In genomic region chr1:75561898-75562238, GRCm38 (mm10) we compare ENCODE assay signal across 22 mouse cellular contexts. TPM values are rescaled to one million over a fixed set of nuclear protein-coding genes. Genes with fewer than 3 reads are reported as not detected.
DNase-seq lines count a peak whose midpoint lies in the region; ATAC-seq and TF ChIP-seq lines count a peak whose summit lies in the region.
"Had no signal": no experiment of that assay in that cellular context is flagged by ENCODE, and none has a peak within 500 bp of the region (broad histone marks: within the 10 kb centered on the region; RNA-seq: fewer than 3 reads in every experiment).

No protein-coding gene starts in this region.

- H3K27ac ChIP-seq in heart, adult 2 months: no peak overlapping the region
- peak overlapping the region; percentile 2; the same call in 1 of the 2 replicates for H3K27ac ChIP-seq in hindbrain, embryonic 14.5 days
- H3K27ac ChIP-seq in hindbrain, embryonic 12.5 days: no peak overlapping the region
- H3K27ac ChIP-seq in midbrain, embryonic 14.5 days (replicated peaks; ENCODE audit: low read depth, low read length): 0 out of 2 replicates have a peak overlapping the region, but pooled peaks have one; percentile 22
- H3K27ac ChIP-seq in midbrain, embryonic 10.5 days (replicated peaks): no peak overlapping the region
- peak overlapping the region; percentile 32; the same call in 1 of the 2 replicates for H3K27ac ChIP-seq in midbrain, postnatal 0 days (ENCODE audit: low read depth, low read length)
- H3K27ac ChIP-seq: embryonic facial prominence, embryonic 12.5 days; limb, embryonic 10.5 days; neural tube, embryonic 13.5 days had no signal

- peaks cover 4% of the 10 kb centered on the region; the same call in 1 of the 2 replicates for H3K9me3 ChIP-seq in hindbrain, embryonic 14.5 days (ENCODE audit: control insufficient read depth, low read length)
- 0 out of 2 replicates have a peak, but pooled peaks cover 4% of the 10 kb centered on the region for H3K9me3 ChIP-seq in hindbrain, embryonic 12.5 days (replicated peaks)
- peaks cover 4% of the 10 kb centered on the region; the same call in 1 of the 2 replicates for H3K9me3 ChIP-seq in midbrain, embryonic 14.5 days (ENCODE audit: control insufficient read depth, low read length)
- H3K9me3 ChIP-seq in midbrain, embryonic 10.5 days (replicated peaks): no peaks in the 10 kb centered on the region; the same call in 1 of the 2 replicates
- H3K9me3 ChIP-seq in midbrain, postnatal 0 days (ENCODE audit: low read length): no peaks in the 10 kb centered on the region
- H3K9me3 ChIP-seq: limb, embryonic 10.5 days had no signal

- H3K79me2 ChIP-seq in heart, adult 2 months (replicated peaks; ENCODE audit: control insufficient read depth, insufficient read depth, low read length): no peaks in the 10 kb centered on the region

- H3K4me1 ChIP-seq in heart, adult 2 months (ENCODE audit: control insufficient read depth, insufficient read depth, low read length): peaks cover 6% of the 10 kb centered on the region
- H3K4me1 ChIP-seq in hindbrain, embryonic 14.5 days (replicated peaks; ENCODE audit: control insufficient read depth, insufficient read depth, low read length): 0 out of 2 replicates have a peak, but pooled peaks cover 4% of the 10 kb centered on the region
- H3K4me1 ChIP-seq in hindbrain, embryonic 12.5 days: peaks cover 15% of the 10 kb centered on the region
- peaks cover 6% of the 10 kb centered on the region for H3K4me1 ChIP-seq in midbrain, embryonic 14.5 days (ENCODE audit: control insufficient read depth, insufficient read depth, low read length)
- peaks cover 19% of the 10 kb centered on the region for H3K4me1 ChIP-seq in midbrain, embryonic 10.5 days
- H3K4me1 ChIP-seq in midbrain, postnatal 0 days (ENCODE audit: insufficient read depth, low read length): peaks cover 6% of the 10 kb centered on the region

- no peak overlapping the region for H3K4me3 ChIP-seq in heart, adult 2 months
- H3K4me3 ChIP-seq in hindbrain, embryonic 14.5 days (replicated peaks; ENCODE audit: low read length): no peak overlapping the region
- no peak overlapping the region for H3K4me3 ChIP-seq in hindbrain, embryonic 12.5 days
- H3K4me3 ChIP-seq in midbrain, embryonic 14.5 days (replicated peaks; ENCODE audit: low read depth, low read length): no peak overlapping the region
- H3K4me3 ChIP-seq in midbrain, embryonic 10.5 days: no peak overlapping the region
- no peak overlapping the region for H3K4me3 ChIP-seq in midbrain, postnatal 0 days (ENCODE audit: low read depth, low read length)
- H3K4me3 ChIP-seq: embryonic facial prominence, embryonic 12.5 days; erythroblast, embryonic 14.5 days; limb, embryonic 10.5 days; neural tube, embryonic 13.5 days had no signal

- no peak for TF ChIP-seq EP300 in heart, adult 2 months (IDR thresholded peaks at IDR 0.05; ENCODE audit: insufficient read depth, low read depth, low read length)

- intact Hi-C loops in heart, adult 2 months (cut with DNase I): loop anchor here (5.0 kb wide), 1 partner anchor 35 kb away; no protein-coding TSS in a partner anchor

- peak; percentile 10; the same call in 1 of the 2 replicates for ATAC-seq in hindbrain, embryonic 14.5 days (ENCODE audit: low FRiP score)
- no peak for ATAC-seq in hindbrain, embryonic 12.5 days (ENCODE audit: low FRiP score)
- no peak for ATAC-seq in midbrain, embryonic 14.5 days (ENCODE audit: low FRiP score, low TSS enrichment)
- ATAC-seq in midbrain, postnatal 0 days (ENCODE audit: low FRiP score): no peak
- ATAC-seq: liver, postnatal 0 days had no signal

- WGBS in heart, adult 2 months: 32% methylated on average over 1 of the region's 1 CpGs
- 52% methylated on average over 1 of the region's 1 CpGs for WGBS in hindbrain, embryonic 14.5 days
- 75% methylated on average over 1 of the region's 1 CpGs for WGBS in hindbrain, embryonic 12.5 days
- WGBS in midbrain, embryonic 14.5 days: 62% methylated on average over 1 of the region's 1 CpGs
- WGBS in midbrain, embryonic 10.5 days: 78% methylated on average over 1 of the region's 1 CpGs
- 47% methylated on average over 1 of the region's 1 CpGs for WGBS in midbrain, postnatal 0 days

- no peak for DNase-seq in heart, adult 2 months
- no peak for DNase-seq in heart, adult 8-10 months (ENCODE audit: low spot score)
- no peak for DNase-seq in hindbrain, embryonic 14.5 days (ENCODE audit: low spot score)
- DNase-seq in midbrain, embryonic 14.5 days: peak; percentile 25
- DNase-seq in midbrain, embryonic 10.5 days (ENCODE audit: low spot score): no peak
- no peak for DNase-seq in midbrain, postnatal 0 days (ENCODE audit: low spot score)
- DNase-seq: gastrocnemius, postnatal 10 days; kidney, adult 11 months; liver, postnatal 0 days; lung, postnatal 10 days; spleen, adult 18-20 months; thymus, adult 18-20 months; thymus, postnatal 4 days had no signal

- no peak overlapping the region for H3K9ac ChIP-seq in heart, adult 2 months (ENCODE audit: low read depth, low read length)
- no peak overlapping the region for H3K9ac ChIP-seq in hindbrain, embryonic 14.5 days
- no peak overlapping the region for H3K9ac ChIP-seq in hindbrain, embryonic 12.5 days
- no peak overlapping the region for H3K9ac ChIP-seq in midbrain, embryonic 14.5 days (replicated peaks; ENCODE audit: low read length)
- H3K9ac ChIP-seq in midbrain, postnatal 0 days (replicated peaks; ENCODE audit: low read length, poor library complexity, severe bottlenecking): no peak overlapping the region
- H3K9ac ChIP-seq: embryonic facial prominence, embryonic 12.5 days; liver, postnatal 0 days; neural tube, embryonic 13.5 days had no signal

- TF ChIP-seq POLR2A in heart, adult 2 months (IDR thresholded peaks at IDR 0.05; ENCODE audit: insufficient read depth, low read depth, low read length): peak; percentile 10; the same call in 1 of the 2 replicates

- no peak overlapping the region for H3K4me2 ChIP-seq in hindbrain, embryonic 14.5 days (replicated peaks)
- H3K4me2 ChIP-seq in hindbrain, embryonic 12.5 days (replicated peaks): no peak overlapping the region
- H3K4me2 ChIP-seq in midbrain, embryonic 14.5 days (ENCODE audit: low read length): no peak overlapping the region
- H3K4me2 ChIP-seq in midbrain, postnatal 0 days (ENCODE audit: low read depth, low read length, poor library complexity, severe bottlenecking): no peak overlapping the region
- H3K4me2 ChIP-seq: embryonic facial prominence, embryonic 12.5 days; neural tube, embryonic 13.5 days had no signal

- H3K36me3 ChIP-seq in heart, adult 2 months (ENCODE audit: control insufficient read depth, insufficient read depth, low read length): no peaks in the 10 kb centered on the region
- peaks cover 19% of the 10 kb centered on the region for H3K36me3 ChIP-seq in hindbrain, embryonic 14.5 days (replicated peaks; ENCODE audit: control insufficient read depth, insufficient read depth)
- peaks cover 11% of the 10 kb centered on the region; the same call in 1 of the 2 replicates for H3K36me3 ChIP-seq in hindbrain, embryonic 12.5 days
- peaks cover 20% of the 10 kb centered on the region for H3K36me3 ChIP-seq in midbrain, embryonic 14.5 days (ENCODE audit: control insufficient read depth, insufficient read depth, low read length)
- H3K36me3 ChIP-seq in midbrain, embryonic 10.5 days: peaks cover 11% of the 10 kb centered on the region
- peaks cover 9% of the 10 kb centered on the region for H3K36me3 ChIP-seq in midbrain, postnatal 0 days (ENCODE audit: insufficient read depth, low read length)

- H3K27me3 ChIP-seq in heart, adult 2 months (ENCODE audit: control insufficient read depth, insufficient read depth, low read length): no peaks in the 10 kb centered on the region
- no peaks in the 10 kb centered on the region for H3K27me3 ChIP-seq in hindbrain, embryonic 14.5 days (ENCODE audit: control insufficient read depth, insufficient read depth, low read length)
- H3K27me3 ChIP-seq in hindbrain, embryonic 12.5 days: no peaks in the 10 kb centered on the region
- H3K27me3 ChIP-seq in midbrain, embryonic 14.5 days (ENCODE audit: control insufficient read depth, insufficient read depth, low read length): no peaks in the 10 kb centered on the region
- H3K27me3 ChIP-seq in midbrain, embryonic 10.5 days (ENCODE audit: low read depth, poor library complexity, severe bottlenecking): no peaks in the 10 kb centered on the region
- H3K27me3 ChIP-seq in midbrain, postnatal 0 days (ENCODE audit: insufficient read depth, low read length): no peaks in the 10 kb centered on the region
- H3K27me3 ChIP-seq: embryonic facial prominence, embryonic 12.5 days had no signal

- no peak for TF ChIP-seq CTCF in heart, adult 2 months (IDR thresholded peaks at IDR 0.05)
- TF ChIP-seq CTCF in midbrain, postnatal 0 days (IDR thresholded peaks at IDR 0.05): no peak; the same call in 1 of the 2 replicates

RNA-seq across cellular contexts. Expression of gene Slc4a3, which starts 15.8 kb away (rescaled TPM):
- 100 to 1,000 TPM; 241 to 300 TPM for total RNA-seq in heart, adult 2 months (2021)
- polyA plus RNA-seq in heart, adult 2 months (2012; rRNA removed): 182 and 222 TPM in 2 replicates
- 100 to 1,000 TPM; 221 to 344 (median 267) TPM for total RNA-seq in heart, adult 8-10 months (2022)
- polyA plus RNA-seq in hindbrain, embryonic 14.5 days (2014; fragmentation: Nextera tagmentation; extraction: Ambion mirVana): 43.0 and 50.1 TPM in 2 replicates
- 36.9 and 38.6 TPM in 2 replicates for polyA plus RNA-seq in hindbrain, embryonic 12.5 days (2016; fragmentation: Nextera tagmentation; extraction: Ambion mirVana)
- 31.5 and 41.0 TPM in 2 replicates for polyA plus RNA-seq in midbrain, embryonic 14.5 days (2014; fragmentation: Nextera tagmentation; extraction: Ambion mirVana)
- 13.2 and 16.7 TPM in 2 replicates for polyA plus RNA-seq in midbrain, embryonic 10.5 days (2016; fragmentation: Nextera tagmentation; extraction: Ambion mirVana)
- 172 and 179 TPM in 2 replicates for total RNA-seq in midbrain, postnatal 0 days (2014; rRNA removed)
- polyA plus RNA-seq in midbrain, postnatal 0 days (2015; fragmentation: Nextera tagmentation; extraction: Ambion mirVana): 108 and 111 TPM in 2 replicates
- total RNA-seq: megakaryocyte, adult 5-6 weeks; MEL had no signal
- polyA plus RNA-seq: erythroblast, embryonic 14.5 days had no signal

RNA-seq across cellular contexts. Expression of gene Stk11ip, which starts 40.5 kb away (rescaled TPM):
- 1 to 10 TPM; 7.3 to 7.7 TPM for total RNA-seq in heart, adult 2 months (2021)
- polyA plus RNA-seq in heart, adult 2 months (2012; rRNA removed): 12.9 and 19.8 TPM in 2 replicates
- 10 to 100 TPM in 3 of 4 experiments, 1 to 10 TPM in 1; 8.3 to 10.4 (median 10.3) TPM for total RNA-seq in heart, adult 8-10 months (2022)
- 14.0 and 17.9 TPM in 2 replicates for polyA plus RNA-seq in hindbrain, embryonic 14.5 days (2014; fragmentation: Nextera tagmentation; extraction: Ambion mirVana)
- polyA plus RNA-seq in hindbrain, embryonic 12.5 days (2016; fragmentation: Nextera tagmentation; extraction: Ambion mirVana): 25.7 and 29.3 TPM in 2 replicates
- 15.7 and 21.0 TPM in 2 replicates for polyA plus RNA-seq in midbrain, embryonic 14.5 days (2014; fragmentation: Nextera tagmentation; extraction: Ambion mirVana)
- 31.7 and 33.0 TPM in 2 replicates for polyA plus RNA-seq in midbrain, embryonic 10.5 days (2016; fragmentation: Nextera tagmentation; extraction: Ambion mirVana)
- 28.8 and 32.7 TPM in 2 replicates for total RNA-seq in midbrain, postnatal 0 days (2014; rRNA removed)
- polyA plus RNA-seq in midbrain, postnatal 0 days (2015; fragmentation: Nextera tagmentation; extraction: Ambion mirVana): 15.6 and 16.9 TPM in 2 replicates

RNA-seq across cellular contexts. Expression of gene Inha, which starts 55.0 kb away (rescaled TPM):
- 1 to 10 TPM; 4.1 to 4.3 TPM for total RNA-seq in heart, adult 2 months (2021)
- polyA plus RNA-seq in heart, adult 2 months (2012; rRNA removed): 17.0 and 20.4 TPM in 2 replicates
- total RNA-seq in heart, adult 8-10 months (2022): 1 to 10 TPM; 2.8 to 4.6 (median 3.9) TPM
- polyA plus RNA-seq in hindbrain, embryonic 14.5 days (2014; fragmentation: Nextera tagmentation; extraction: Ambion mirVana): 9.7 and 9.9 TPM in 2 replicates
- polyA plus RNA-seq in hindbrain, embryonic 12.5 days (2016; fragmentation: Nextera tagmentation; extraction: Ambion mirVana): 8.6 and 9.2 TPM in 2 replicates
- 9.3 and 16.8 TPM in 2 replicates for polyA plus RNA-seq in midbrain, embryonic 14.5 days (2014; fragmentation: Nextera tagmentation; extraction: Ambion mirVana)
- polyA plus RNA-seq in midbrain, embryonic 10.5 days (2016; fragmentation: Nextera tagmentation; extraction: Ambion mirVana): 1.7 and 2.7 TPM in 2 replicates
- 30.9 and 33.3 TPM in 2 replicates for total RNA-seq in midbrain, postnatal 0 days (2014; rRNA removed)
- 22.5 and 23.2 TPM in 2 replicates for polyA plus RNA-seq in midbrain, postnatal 0 days (2015; fragmentation: Nextera tagmentation; extraction: Ambion mirVana)
- total RNA-seq: CH12.LX; liver, adult 2 months; megakaryocyte, adult 5-6 weeks; MEL had no signal
- polyA plus RNA-seq: erythroblast, embryonic 14.5 days had no signal

RNA-seq across cellular contexts. Expression of gene Obsl1, which starts 55.6 kb away (rescaled TPM):
- 100 to 1,000 TPM; 117 to 131 TPM for total RNA-seq in heart, adult 2 months (2021)
- 87.8 and 119 TPM in 2 replicates for polyA plus RNA-seq in heart, adult 2 months (2012; rRNA removed)
- 100 to 1,000 TPM; 108 to 133 (median 122) TPM for total RNA-seq in heart, adult 8-10 months (2022)
- 22.6 and 25.9 TPM in 2 replicates for polyA plus RNA-seq in hindbrain, embryonic 14.5 days (2014; fragmentation: Nextera tagmentation; extraction: Ambion mirVana)
- 63.4 and 66.4 TPM in 2 replicates for polyA plus RNA-seq in hindbrain, embryonic 12.5 days (2016; fragmentation: Nextera tagmentation; extraction: Ambion mirVana)
- polyA plus RNA-seq in midbrain, embryonic 14.5 days (2014; fragmentation: Nextera tagmentation; extraction: Ambion mirVana): 22.0 and 24.1 TPM in 2 replicates
- polyA plus RNA-seq in midbrain, embryonic 10.5 days (2016; fragmentation: Nextera tagmentation; extraction: Ambion mirVana): 35.2 and 35.7 TPM in 2 replicates
- total RNA-seq in midbrain, postnatal 0 days (2014; rRNA removed): 40.7 and 45.9 TPM in 2 replicates
- 24.2 TPM in 2 replicates for polyA plus RNA-seq in midbrain, postnatal 0 days (2015; fragmentation: Nextera tagmentation; extraction: Ambion mirVana)
- total RNA-seq: megakaryocyte, adult 5-6 weeks had no signal

Comparison
In these comparisons a context has a peak if more than half of its experiments do, and no peak if none do; other contexts are left out.
1. H3K27ac ChIP-seq: peak in hindbrain, embryonic 14.5 days (single experiment), midbrain, embryonic 14.5 days (single experiment) and midbrain, postnatal 0 days (single experiment); none in heart, adult 2 months (single experiment), hindbrain, embryonic 12.5 days (single experiment) and midbrain, embryonic 10.5 days (single experiment).